Mouse (Mus musculus) hindbrain, embryonic 16.5 days (tissue): ENCODE data around the gene Olfr65. TPM values are rescaled to one million over a fixed set of nuclear protein-coding genes. Genes with fewer than 3 reads are reported as not detected.

Experiments used
- polyA plus RNA-seq: library from polyadenylated mRNA; unstranded; fragments of >200 nt; fragmentation: Nextera tagmentation; extraction: Ambion mirVana; gene quantifications from 2 replicates; pipeline ENCODE4 v1.2.1, GENCODE M21; 2015

The Olfr65 gene
- polyA plus RNA-seq, 1 experiment from 2014 or later = not detected

Other genes starting within 250 kb of the Olfr65 start
- not detected in 2 replicates for gene Olfr623, start 239.8 kb upstream of the Olfr65 start, polyA plus RNA-seq
- not detected in 2 replicates for gene Olfr624, start 232.3 kb upstream of the Olfr65 start, polyA plus RNA-seq
- gene Olfr625-ps1, start 220.8 kb upstream of the Olfr65 start, polyA plus RNA-seq = not detected in 2 replicates
- gene Olfr243, start 188.8 kb upstream of the Olfr65 start, polyA plus RNA-seq = not detected in 2 replicates
- gene Olfr628, start 173.1 kb upstream of the Olfr65 start, polyA plus RNA-seq = not detected in 2 replicates
- not detected in 2 replicates for gene Olfr629, start 158.5 kb upstream of the Olfr65 start, polyA plus RNA-seq
- not detected in 2 replicates for gene Olfr630, start 146.2 kb upstream of the Olfr65 start, polyA plus RNA-seq
- not detected in 2 replicates for gene Olfr69, start 131.9 kb upstream of the Olfr65 start, polyA plus RNA-seq
- not detected in 2 replicates for gene Olfr68, start 123.8 kb upstream of the Olfr65 start, polyA plus RNA-seq
- not detected in 2 replicates for gene Olfr67, start 111.7 kb upstream of the Olfr65 start, polyA plus RNA-seq
- 1,299 and 1,681 TPM in 2 replicates for gene Hbb-bt, start 89.5 kb upstream of the Olfr65 start, polyA plus RNA-seq
- 4,904 and 5,594 TPM in 2 replicates for gene Hbb-bs, start 75.4 kb upstream of the Olfr65 start, polyA plus RNA-seq
- not detected in 2 replicates for gene Hbb-bh2, start 63.0 kb upstream of the Olfr65 start, polyA plus RNA-seq
- 0.37 TPM in 1 of 2 replicates, not detected in the other for gene Hbb-bh1, start 60.3 kb upstream of the Olfr65 start, polyA plus RNA-seq
- 13.4 and 35.4 TPM in 2 replicates for gene Hbb-y, start 50.3 kb upstream of the Olfr65 start, polyA plus RNA-seq
- gene Olfr66, start 17.2 kb upstream of the Olfr65 start, polyA plus RNA-seq = not detected in 2 replicates
- gene Olfr64, start 9.0 kb upstream of the Olfr65 start, polyA plus RNA-seq = not detected in 2 replicates
- not detected in 2 replicates for gene Olfr631, start 25.3 kb downstream of the Olfr65 start, polyA plus RNA-seq
- not detected in 2 replicates for gene Olfr632, start 30.9 kb downstream of the Olfr65 start, polyA plus RNA-seq
- not detected in 2 replicates for gene Olfr633, start 41.0 kb downstream of the Olfr65 start, polyA plus RNA-seq
- not detected in 2 replicates for gene Olfr635, start 67.7 kb downstream of the Olfr65 start, polyA plus RNA-seq
- gene Olfr638, start 95.3 kb downstream of the Olfr65 start, polyA plus RNA-seq = not detected in 2 replicates
- 0.03 TPM in 1 of 2 replicates, not detected in the other for gene Olfr639, start 113.8 kb downstream of the Olfr65 start, polyA plus RNA-seq
- not detected in 2 replicates for gene Olfr640, start 122.1 kb downstream of the Olfr65 start, polyA plus RNA-seq
- not detected in 2 replicates for gene Olfr641, start 132.0 kb downstream of the Olfr65 start, polyA plus RNA-seq
- gene Olfr642, start 149.2 kb downstream of the Olfr65 start, polyA plus RNA-seq = not detected in 2 replicates
- not detected in 2 replicates for gene 4930516K23Rik, start 158.0 kb downstream of the Olfr65 start, polyA plus RNA-seq
- not detected in 2 replicates for gene Olfr644, start 168.4 kb downstream of the Olfr65 start, polyA plus RNA-seq
- gene Olfr645, start 182.0 kb downstream of the Olfr65 start, polyA plus RNA-seq = not detected in 2 replicates
- not detected in 2 replicates for gene Olfr646, start 201.4 kb downstream of the Olfr65 start, polyA plus RNA-seq
- not detected in 2 replicates for gene Ubqln5, start 226.3 kb downstream of the Olfr65 start, polyA plus RNA-seq
- gene Olfr643, start 233.9 kb downstream of the Olfr65 start, polyA plus RNA-seq = not detected in 2 replicates
- gene Ubqln3, start 239.8 kb downstream of the Olfr65 start, polyA plus RNA-seq = not detected in 2 replicates
- gene Ubqlnl, start 247.1 kb downstream of the Olfr65 start, polyA plus RNA-seq = not detected in 2 replicates